Comparison of ENCODE assay signal across 32 mouse cellular contexts in the genomic region with DNA sequence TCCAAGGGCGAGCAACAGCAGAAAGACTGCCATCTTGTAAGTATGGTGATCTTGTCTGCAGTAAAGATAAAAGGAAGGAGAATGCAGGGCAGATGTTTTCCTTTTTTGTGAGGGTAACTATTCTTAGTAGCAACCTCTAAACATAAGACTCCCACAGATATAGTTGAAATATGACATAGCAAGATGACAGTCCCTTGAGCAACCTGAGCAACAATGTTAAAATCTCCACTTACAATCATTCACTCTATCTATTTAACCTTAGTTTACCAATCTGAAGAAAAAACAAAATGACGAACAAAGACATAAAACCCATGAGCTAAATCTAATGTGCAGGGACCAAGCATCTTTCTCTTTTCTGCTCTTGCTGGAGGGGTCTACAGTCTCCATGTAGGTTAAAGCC. TPM values are rescaled to one million over a fixed set of nuclear protein-coding genes. Genes with fewer than 3 reads are reported as not detected.
"Had no signal": no experiment of that assay in that cellular context is flagged by ENCODE, and none has a peak within 500 bp of the region (broad histone marks: within the 10 kb centered on the region; RNA-seq: fewer than 3 reads in every experiment).

A gene (minus strand): TSS at position 101 of the 400 bp plus-strand sequence.

- DNase-seq: cerebellum, adult 8-10 months; cerebellum, adult 9-10 months; cerebellum, adult 9-11 months; cerebellum, postnatal 10 days; cerebellum, postnatal 14 days; cerebellum, postnatal 25 days; cerebellum, postnatal 36 days; embryo, embryonic 11 days; forebrain, postnatal 0 days; gastrocnemius, adult 2 months; gastrocnemius, postnatal 10 days; gastrocnemius, postnatal 14 days; gastrocnemius, postnatal 25 days; gastrocnemius, postnatal 36 days; heart, adult 18-20 months; heart, adult 2 months had no signal

RNA-seq across cellular contexts. Expression of the gene that starts here (rescaled TPM):
- polyA plus RNA-seq: cortical plate, adult 2 months; embryonic facial prominence, embryonic 10.5 days; embryonic facial prominence, embryonic 11.5 days; embryonic facial prominence, embryonic 12.5 days; embryonic facial prominence, embryonic 13.5 days; embryonic facial prominence, embryonic 14.5 days; embryonic facial prominence, embryonic 15.5 days; erythroblast, embryonic 14.5 days; forebrain, embryonic 10.5 days; forebrain, embryonic 11.5 days; forebrain, embryonic 12.5 days; forebrain, embryonic 13.5 days; forebrain, embryonic 14.5 days; forebrain, embryonic 15.5 days; forebrain, embryonic 16.5 days; forebrain, postnatal 0 days; frontal cortex, adult 2 months; heart, adult 2 months had no signal
